In the genomic region with DNA sequence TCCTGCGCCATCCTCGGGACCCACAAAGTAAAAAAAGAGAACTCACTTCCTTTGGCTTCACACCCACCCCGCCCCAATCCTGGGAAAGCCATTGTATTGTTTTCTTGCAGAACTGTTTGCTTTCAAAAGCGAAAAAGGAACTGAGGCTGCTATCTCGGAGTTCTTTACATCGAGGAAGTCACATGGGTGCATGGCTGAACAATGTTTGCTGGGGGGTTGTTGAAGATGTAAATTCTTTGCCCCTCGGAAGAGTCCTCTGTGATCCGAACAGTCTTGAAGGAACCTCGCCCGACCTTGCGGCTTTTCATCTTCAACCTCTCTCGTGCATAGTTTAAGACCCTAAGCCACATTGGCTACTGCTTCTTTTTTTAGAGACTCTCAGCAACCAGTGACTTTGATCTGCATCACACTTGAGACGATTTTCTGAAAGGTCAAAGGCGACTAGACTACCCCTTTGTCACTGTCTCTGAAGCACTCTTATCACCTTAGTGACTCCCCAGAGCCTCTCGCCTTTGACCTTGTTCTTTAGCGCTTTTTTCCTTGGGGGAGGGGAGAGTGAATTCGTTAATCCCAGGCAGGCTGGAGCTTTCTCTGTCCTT, we compare ENCODE assay signal across 8 mouse cellular contexts.
A peak's percentile ranks its signal among the peaks of the same experiment; 100 is the strongest.
DNase-seq lines count a peak whose midpoint lies in the region; ATAC-seq and TF ChIP-seq lines count a peak whose summit lies in the region.

No protein-coding gene starts in this region.

- H3K4me3 ChIP-seq in intestine, embryonic 15.5 days (replicated peaks), result peak overlapping the region; percentile 34
- H3K4me3 ChIP-seq in liver, postnatal 0 days (ENCODE audit: low read depth, low read length), result peak overlapping the region; percentile 48
- peak overlapping the region; percentile 20 for H3K4me3 ChIP-seq in neural tube, embryonic 11.5 days (ENCODE audit: low read depth, low read length)

- H3K9ac ChIP-seq in intestine, embryonic 15.5 days, result peak overlapping the region; percentile 34; the same call in 1 of the 2 replicates
- peak overlapping the region; percentile 54 for H3K9ac ChIP-seq in liver, postnatal 0 days (replicated peaks)
- peak overlapping the region; percentile 41 for H3K9ac ChIP-seq in neural tube, embryonic 11.5 days (ENCODE audit: low read length)

- TF ChIP-seq CTCF in liver, postnatal 0 days (IDR thresholded peaks at IDR 0.05; ENCODE audit: low read depth), result no peak

- no peak for TF ChIP-seq EP300 in liver, postnatal 0 days (IDR thresholded peaks at IDR 0.05; ENCODE audit: low read depth)

- 9% methylated on average over 17 of the region's 17 CpGs for WGBS in intestine, embryonic 15.5 days
- WGBS in liver, postnatal 0 days (ENCODE audit: insufficient replicate concordance), result under 1% methylated on average over 17 of the region's 17 CpGs
- 3% methylated on average over 17 of the region's 17 CpGs for WGBS in neural tube, embryonic 11.5 days

- H3K27me3 ChIP-seq in intestine, embryonic 15.5 days (replicated peaks), result no peaks in the 10 kb centered on the region
- no peaks in the 10 kb centered on the region for H3K27me3 ChIP-seq in liver, postnatal 0 days (ENCODE audit: insufficient read depth, low read length)
- H3K27me3 ChIP-seq in neural tube, embryonic 11.5 days (ENCODE audit: control insufficient read depth, insufficient read depth, low read length), result no peaks in the 10 kb centered on the region

- peak; percentile 70 for ATAC-seq in intestine, embryonic 15.5 days
- ATAC-seq in liver, postnatal 0 days, result peak; percentile 30
- peak; percentile 23 for ATAC-seq in neural tube, embryonic 11.5 days (ENCODE audit: insufficient read depth, low FRiP score, low TSS enrichment)

- H3K36me3 ChIP-seq in intestine, embryonic 15.5 days, result no peaks in the 10 kb centered on the region
- H3K36me3 ChIP-seq in liver, postnatal 0 days (replicated peaks; ENCODE audit: insufficient read depth, low read length), result no peaks in the 10 kb centered on the region
- H3K36me3 ChIP-seq in neural tube, embryonic 11.5 days (ENCODE audit: control insufficient read depth, insufficient read depth, low read length), result no peaks in the 10 kb centered on the region

- H3K9me3 ChIP-seq in intestine, embryonic 15.5 days, result no peaks in the 10 kb centered on the region
- H3K9me3 ChIP-seq in liver, postnatal 0 days (ENCODE audit: low read length), result no peaks in the 10 kb centered on the region
- no peaks in the 10 kb centered on the region for H3K9me3 ChIP-seq in neural tube, embryonic 11.5 days (ENCODE audit: control insufficient read depth, low read length)

- peak; percentile 45 for DNase-seq in MEL-GATA-1-ER (ENCODE audit: extremely low read depth, low read depth)
- peak; percentile 8 for DNase-seq in c-Kit-positive CD71-positive TER-119-positive erythroid progenitor cells, embryonic 14.5 days (ENCODE audit: low spot score)
- DNase-seq in heart, adult 11 months, result peak; percentile 98
- DNase-seq in liver, postnatal 0 days, result peak; percentile 27
- DNase-seq in neural tube, embryonic 11.5 days (ENCODE audit: low spot score), result peak; percentile 68
- DNase-seq in left cerebral cortex, adult 11 months (ENCODE audit: low spot score), result no peak
- no peak for DNase-seq in layer of hippocampus, adult 9-10 months (ENCODE audit: low spot score)

- no peaks in the 10 kb centered on the region; the same call in 1 of the 2 replicates for H3K4me1 ChIP-seq in intestine, embryonic 15.5 days (replicated peaks)
- peaks cover 30% of the 10 kb centered on the region for H3K4me1 ChIP-seq in liver, postnatal 0 days (ENCODE audit: insufficient read depth)
- H3K4me1 ChIP-seq in neural tube, embryonic 11.5 days (ENCODE audit: control insufficient read depth, insufficient read depth, low read length), result peaks cover 3% of the 10 kb centered on the region; the same call in 1 of the 2 replicates

- peak overlapping the region; percentile 68 for H3K4me2 ChIP-seq in intestine, embryonic 15.5 days (replicated peaks)
- H3K4me2 ChIP-seq in liver, postnatal 0 days (ENCODE audit: low read depth, low read length), result peak overlapping the region; percentile 66
- peak overlapping the region; percentile 63 for H3K4me2 ChIP-seq in neural tube, embryonic 11.5 days (ENCODE audit: low read depth)

- 0 out of 2 replicates have a peak overlapping the region, but pooled peaks have one; percentile 17 for H3K27ac ChIP-seq in intestine, embryonic 15.5 days
- H3K27ac ChIP-seq in liver, postnatal 0 days (ENCODE audit: low read depth), result peak overlapping the region; percentile 91
- H3K27ac ChIP-seq in neural tube, embryonic 11.5 days (ENCODE audit: low read depth, low read length), result 0 out of 2 replicates have a peak overlapping the region, but pooled peaks have one; percentile 29

Comparison
In these comparisons a context has a peak if more than half of its experiments do, and no peak if none do; other contexts are left out.
1. DNase-seq: peak in MEL-GATA-1-ER (single experiment), c-Kit-positive CD71-positive TER-119-positive erythroid progenitor cells, embryonic 14.5 days (single experiment), heart, adult 11 months (single experiment), liver, postnatal 0 days (single experiment) and neural tube, embryonic 11.5 days (single experiment); none in left cerebral cortex, adult 11 months (single experiment) and layer of hippocampus, adult 9-10 months (single experiment).
2. H3K27ac ChIP-seq: peak in every context shown above with its lines; median percentile 91 in liver, postnatal 0 days; 29 in neural tube, embryonic 11.5 days; 17 in intestine, embryonic 15.5 days.
3. Peak in every context shown above with its lines, with median percentiles within 50 percentile points of each other: ATAC-seq, H3K4me2 ChIP-seq, H3K4me3 ChIP-seq and H3K9ac ChIP-seq.